Mouse (Mus musculus) midbrain, embryonic 12.5 days (tissue): ENCODE measurements at regions not wholly inside any gene's neighbourhood (a gene's known extent, or its start where the extent isn't known, plus 50 kb on each side); places are given as distances from the start of the nearest gene placed in this dataset.

Experiments used
- ATAC-seq: fragments of 200-750 bp; cut with Nextera tagmentation; 2 replicates; pipeline ENCODE4 v1.8.0; 2017; ENCODE audit warnings: low read depth, moderate TSS enrichment, moderate library complexity; ENCODE audit not compliant: low FRiP score
- H3K27ac ChIP-seq: fragments of 300-500 bp; sonication (generic); replicated peaks from 2 replicates; pipeline ENCODE4 v1.5.1; 2016; ENCODE audit warnings: mild to moderate bottlenecking
- H3K27me3 ChIP-seq: fragments of 300-500 bp; sonication (generic); 2 replicates; pipeline ENCODE4 v1.6.1; 2016; ENCODE audit warnings: mild to moderate bottlenecking
- H3K36me3 ChIP-seq: fragments of 300-500 bp; sonication (generic); 2 replicates; pipeline ENCODE4 v1.6.1; 2016
- H3K4me1 ChIP-seq: fragments of 300-500 bp; sonication (generic); 2 replicates; pipeline ENCODE4 v1.6.1; 2016
- H3K4me2 ChIP-seq: fragments of 300-500 bp; sonication (generic); replicated peaks from 2 replicates; pipeline ENCODE4 v1.6.1; 2016; ENCODE audit warnings: mild to moderate bottlenecking, moderate library complexity
- H3K4me3 ChIP-seq: fragments of 300-500 bp; sonication (generic); 2 replicates; pipeline ENCODE4 v1.5.1; 2016; ENCODE audit warnings: mild to moderate bottlenecking
- H3K9ac ChIP-seq: fragments of 300-500 bp; sonication (generic); replicated peaks from 2 replicates; pipeline ENCODE4 v1.6.1; 2016; ENCODE audit warnings: mild to moderate bottlenecking, moderate library complexity
- H3K9me3 ChIP-seq: fragments of 300-500 bp; sonication (generic); 2 replicates; pipeline ENCODE4 v1.6.1; 2016; ENCODE audit warnings: mild to moderate bottlenecking
- WGBS: fragments of 180-500 bp; shearing (Covaris S2); methylation state at CpG from one replicate; pipeline ENCODE4 v1.1.7; 2016; 5-methylcytosine and 5-hydroxymethylcytosine counted together

DNA sequence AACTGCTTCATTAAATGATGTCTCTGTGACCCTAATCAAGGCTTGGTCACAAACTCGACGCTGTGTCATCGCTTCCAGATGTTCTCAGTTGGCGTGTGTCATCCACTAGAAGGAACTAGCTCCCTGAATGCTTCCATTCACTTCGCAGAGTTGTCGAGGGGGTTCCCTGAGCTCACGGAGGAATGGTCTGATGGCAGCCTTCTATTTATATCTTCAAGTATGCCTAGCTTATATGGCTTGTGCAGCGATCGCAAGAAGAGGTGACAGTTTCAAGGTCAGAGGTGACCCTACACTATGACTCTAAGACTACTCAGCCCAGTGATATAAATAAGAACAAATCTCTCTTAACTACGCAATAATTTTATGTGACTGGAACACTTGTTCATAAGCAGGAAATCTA is 126.3 kb downstream of the Nr4a2 start:
- Histone ChIP-seq H3K4me1 (no peaks in the 10 kb centered on the region), H3K27me3 (no peaks in the 10 kb centered on the region), H3K36me3 (no peaks in the 10 kb centered on the region), H3K4me2 (no peak overlapping the region), H3K4me3 (no peak overlapping the region), H3K27ac (no peak overlapping the region), H3K9ac (no peak overlapping the region), H3K9me3 (no peaks in the 10 kb centered on the region)
- WGBS, result 83% methylated on average over 10 of the region's 10 CpGs
- ATAC-seq, result no peak

DNA sequence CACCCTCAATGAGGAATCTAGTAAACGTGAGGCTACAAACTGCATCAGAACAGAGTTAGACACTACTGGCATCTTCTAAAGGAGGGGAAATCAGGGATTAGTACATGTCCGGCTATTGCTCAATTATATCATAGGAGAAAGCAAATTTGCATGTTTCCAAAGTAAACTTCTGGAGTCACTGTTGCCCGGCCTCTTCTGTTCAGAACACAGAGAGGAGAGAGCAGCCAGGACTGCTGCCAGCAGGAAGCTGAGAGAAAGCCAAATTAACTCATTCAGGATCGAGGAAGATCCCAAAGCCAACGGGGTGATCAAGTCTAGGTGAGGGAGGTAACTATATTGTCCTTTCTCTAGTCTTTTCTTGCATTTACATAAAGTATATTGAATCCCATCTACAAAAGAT is 131.0 kb downstream of the Nr4a2 start:
- H3K27me3 ChIP-seq, result no peaks in the 10 kb centered on the region
- H3K4me1 ChIP-seq, result no peaks in the 10 kb centered on the region
- H3K4me2 ChIP-seq, result no peak overlapping the region
- H3K9ac ChIP-seq, result no peak overlapping the region
- no peaks in the 10 kb centered on the region for H3K36me3 ChIP-seq
- no peak for ATAC-seq
- 79% methylated on average over 5 of the region's 5 CpGs for WGBS
- no peak overlapping the region for H3K4me3 ChIP-seq
- no peaks in the 10 kb centered on the region for H3K9me3 ChIP-seq
- no peak overlapping the region for H3K27ac ChIP-seq

DNA sequence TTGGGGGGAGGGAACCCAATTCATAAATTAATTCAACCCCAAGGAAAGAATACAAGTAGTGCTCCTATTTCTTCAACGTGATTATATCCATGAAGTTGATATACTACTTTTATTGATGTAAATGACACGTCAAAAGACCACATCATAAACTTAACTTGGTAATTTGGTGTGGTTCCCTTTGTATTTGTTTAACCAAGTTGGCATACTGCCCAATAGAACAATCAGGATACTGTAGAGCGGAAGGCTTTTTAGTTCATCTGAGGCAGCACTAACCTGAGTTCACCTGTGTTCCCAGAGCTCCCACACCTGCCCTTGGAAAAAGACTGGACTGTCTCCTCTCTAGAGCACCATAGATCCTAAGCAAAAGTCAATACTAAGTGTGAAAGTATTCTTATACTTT is 132.0 kb downstream of the Nr4a2 start:
- H3K4me3 ChIP-seq, result no peak overlapping the region
- no peaks in the 10 kb centered on the region for H3K4me1 ChIP-seq
- no peaks in the 10 kb centered on the region for H3K36me3 ChIP-seq
- no peak overlapping the region for H3K4me2 ChIP-seq
- 85% methylated on average over 3 of the region's 3 CpGs for WGBS
- no peak for ATAC-seq
- H3K27ac ChIP-seq, result no peak overlapping the region
- H3K9ac ChIP-seq, result no peak overlapping the region
- no peaks in the 10 kb centered on the region for H3K9me3 ChIP-seq
- H3K27me3 ChIP-seq, result no peaks in the 10 kb centered on the region

DNA sequence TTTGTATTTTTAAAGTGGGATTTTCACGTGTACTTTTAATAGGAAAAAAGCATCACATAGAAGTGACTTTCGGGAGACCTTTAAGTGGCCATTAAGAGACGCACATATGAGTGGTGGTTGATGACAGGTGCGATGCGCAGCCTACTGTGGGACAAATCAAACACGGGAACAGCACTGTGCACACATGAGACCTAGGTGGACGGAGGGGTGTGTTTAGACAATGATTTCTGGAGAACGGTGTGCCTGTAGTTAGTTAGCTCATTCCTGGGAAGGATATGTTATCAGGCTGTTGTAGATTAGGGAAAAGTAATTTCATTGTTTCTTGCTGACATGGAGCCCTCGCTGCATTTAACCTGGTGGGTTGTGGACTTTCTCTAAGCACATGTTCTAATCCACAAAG is 133.0 kb downstream of the Nr4a2 start:
- WGBS, result 93% methylated on average over 9 of the region's 9 CpGs
- ATAC-seq, result no peak
- H3K9ac ChIP-seq, result no peak overlapping the region
- no peak overlapping the region for H3K4me3 ChIP-seq
- no peak overlapping the region for H3K27ac ChIP-seq
- no peak overlapping the region for H3K4me2 ChIP-seq
- no peaks in the 10 kb centered on the region for H3K36me3 ChIP-seq
- no peaks in the 10 kb centered on the region for H3K9me3 ChIP-seq
- H3K27me3 ChIP-seq, result no peaks in the 10 kb centered on the region
- H3K4me1 ChIP-seq, result no peaks in the 10 kb centered on the region

DNA sequence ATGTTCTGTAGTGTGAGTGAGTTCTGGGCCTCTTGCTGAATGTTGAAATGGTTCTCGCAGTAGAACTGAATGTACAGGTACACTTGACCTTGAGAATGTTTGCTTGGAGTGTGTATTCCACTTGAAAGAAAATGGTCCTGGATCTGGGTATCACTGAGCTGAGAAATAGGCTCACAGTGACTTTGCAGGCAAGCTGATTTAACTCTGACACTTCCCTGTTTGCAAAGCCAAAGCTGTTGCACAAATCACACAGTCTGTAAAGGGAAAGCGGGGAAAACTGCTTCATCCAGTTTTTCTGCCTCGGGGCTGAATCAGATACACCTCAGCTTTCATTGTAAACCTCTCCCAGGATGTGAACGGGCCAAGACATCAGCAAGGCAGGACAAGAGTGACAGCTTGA is 140.6 kb downstream of the Nr4a2 start:
- no peak overlapping the region for H3K4me3 ChIP-seq
- no peak overlapping the region for H3K4me2 ChIP-seq
- no peak overlapping the region for H3K9ac ChIP-seq
- H3K27ac ChIP-seq, result no peak overlapping the region
- no peak for ATAC-seq
- H3K36me3 ChIP-seq, result no peaks in the 10 kb centered on the region
- H3K27me3 ChIP-seq, result no peaks in the 10 kb centered on the region
- 82% methylated on average over 4 of the region's 4 CpGs for WGBS
- no peaks in the 10 kb centered on the region for H3K4me1 ChIP-seq
- no peaks in the 10 kb centered on the region for H3K9me3 ChIP-seq

DNA sequence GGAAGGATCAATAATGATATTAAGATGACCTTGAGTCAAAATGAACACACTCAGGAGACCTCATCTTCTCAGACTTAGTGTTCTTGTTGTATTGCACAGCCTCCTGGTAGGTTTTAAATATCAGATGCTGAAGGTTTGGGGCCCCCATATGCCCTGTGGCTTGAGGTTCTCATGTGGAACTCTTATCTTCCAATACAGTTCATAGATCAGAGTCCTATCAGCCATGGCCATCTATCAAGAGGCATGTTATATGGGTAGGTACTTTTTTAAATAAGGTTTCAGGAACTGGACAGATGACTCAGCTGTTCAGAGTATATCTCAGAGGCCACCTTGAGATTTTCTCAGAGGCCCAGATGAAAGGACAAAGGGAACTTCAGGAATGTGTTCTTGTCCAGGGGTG is 143.2 kb downstream of the Nr4a2 start:
- Histone ChIP-seq H3K9ac (no peak overlapping the region), H3K36me3 (no peaks in the 10 kb centered on the region), H3K4me3 (no peak overlapping the region), H3K4me1 (no peaks in the 10 kb centered on the region), H3K9me3 (no peaks in the 10 kb centered on the region), H3K4me2 (no peak overlapping the region), H3K27me3 (no peaks in the 10 kb centered on the region), H3K27ac (no peak overlapping the region)
- no peak for ATAC-seq

DNA sequence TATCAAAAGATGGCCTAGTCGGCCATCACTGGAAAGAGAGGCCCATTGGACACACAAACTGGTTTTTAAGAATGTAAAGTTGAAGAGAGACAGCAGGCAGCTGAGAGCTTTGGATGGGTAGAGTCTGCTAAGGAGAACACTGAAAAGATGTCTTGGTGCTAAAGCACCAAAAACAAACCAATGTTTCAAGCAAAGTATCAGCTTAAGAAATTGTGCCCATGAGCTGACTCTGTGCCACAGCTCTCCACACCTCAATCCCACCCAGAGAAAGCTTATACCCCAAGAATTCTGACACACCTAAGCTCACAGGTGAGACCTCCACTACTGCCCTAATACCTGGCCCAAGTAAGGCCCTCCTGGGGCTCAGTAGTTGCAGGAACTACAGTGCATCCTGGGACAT is 148.1 kb downstream of the Nr4a2 start:
- Histone ChIP-seq H3K9ac (no peak overlapping the region), H3K36me3 (no peaks in the 10 kb centered on the region), H3K27me3 (no peaks in the 10 kb centered on the region), H3K4me1 (no peaks in the 10 kb centered on the region), H3K27ac (no peak overlapping the region), H3K4me2 (no peak overlapping the region), H3K4me3 (no peak overlapping the region), H3K9me3 (no peaks in the 10 kb centered on the region)
- 82% methylated on average over 1 of the region's 1 CpGs for WGBS
- no peak for ATAC-seq

DNA sequence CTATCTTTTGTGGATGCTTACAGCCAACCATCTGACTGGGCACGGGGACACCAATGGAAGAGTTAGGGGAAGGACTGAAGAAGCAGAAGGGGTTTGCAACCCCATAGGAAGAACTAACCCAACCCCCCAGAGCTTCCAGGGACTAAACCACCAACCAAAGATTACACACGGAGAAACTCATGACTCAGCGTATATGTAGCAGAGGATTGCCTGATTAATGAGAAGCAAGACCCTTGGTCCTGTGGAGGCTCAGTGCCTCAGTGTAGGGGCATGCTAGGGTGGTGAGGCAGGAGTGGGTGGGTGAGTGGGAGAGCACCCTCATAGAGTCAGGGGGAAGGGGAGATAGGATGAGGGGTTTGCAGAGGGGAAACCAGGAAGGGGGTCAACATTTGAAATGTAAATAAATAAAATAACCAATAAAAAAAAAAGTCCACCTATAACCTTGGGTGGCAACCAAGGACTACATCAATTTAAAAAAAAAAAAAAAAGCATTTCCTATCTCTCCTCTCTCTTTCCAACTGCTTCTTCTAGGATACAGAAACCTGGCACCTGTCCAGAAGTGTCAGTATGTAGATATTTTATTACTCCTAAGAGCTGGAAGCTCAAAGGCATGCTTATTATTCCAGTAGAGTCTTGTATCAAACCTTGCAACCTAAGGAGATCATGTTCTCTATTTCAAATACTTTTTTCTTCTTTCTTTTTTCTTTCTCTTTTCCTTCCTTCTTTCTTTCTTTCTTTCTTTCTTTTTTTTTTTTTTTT is 159.7 kb downstream of the Nr4a2 start:
- H3K4me3 ChIP-seq, result no peak overlapping the region
- ATAC-seq, result no peak
- H3K9me3 ChIP-seq, result no peaks in the 10 kb centered on the region
- H3K4me2 ChIP-seq, result no peak overlapping the region
- WGBS, result 88% methylated on average over 3 of the region's 3 CpGs
- no peak overlapping the region for H3K9ac ChIP-seq
- no peaks in the 10 kb centered on the region for H3K36me3 ChIP-seq
- H3K4me1 ChIP-seq, result peaks cover 3% of the 10 kb centered on the region; the same call in 1 of the 2 replicates
- H3K27me3 ChIP-seq, result no peaks in the 10 kb centered on the region
- H3K27ac ChIP-seq, result no peak overlapping the region

DNA sequence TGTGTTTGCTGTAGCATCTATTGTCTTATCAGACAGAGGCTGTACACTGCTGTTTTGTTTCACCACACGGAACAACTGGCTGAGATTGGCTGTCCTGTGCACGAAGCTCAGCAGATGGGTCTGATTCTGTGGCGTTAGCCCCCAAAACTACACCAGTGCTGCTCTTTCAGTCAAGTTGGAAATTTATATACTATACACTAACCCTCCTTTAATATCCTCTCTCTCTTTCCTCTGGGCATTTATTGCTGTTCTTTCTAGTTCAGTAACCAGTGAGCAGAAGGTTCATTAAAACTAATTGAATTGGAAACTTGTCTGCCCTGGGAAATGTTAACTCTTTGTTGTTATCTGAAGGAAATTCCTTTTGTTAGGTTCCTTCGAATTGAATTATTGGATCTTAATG is 164.1 kb downstream of the Nr4a2 start:
- no peak overlapping the region for H3K27ac ChIP-seq
- H3K9ac ChIP-seq, result no peak overlapping the region
- H3K4me3 ChIP-seq, result no peak overlapping the region
- no peaks in the 10 kb centered on the region for H3K9me3 ChIP-seq
- no peak overlapping the region for H3K4me2 ChIP-seq
- H3K27me3 ChIP-seq, result no peaks in the 10 kb centered on the region
- WGBS, result 59% methylated on average over 4 of the region's 4 CpGs
- H3K36me3 ChIP-seq, result no peaks in the 10 kb centered on the region
- H3K4me1 ChIP-seq, result peaks cover 3% of the 10 kb centered on the region; the same call in 1 of the 2 replicates
- ATAC-seq, result peak; percentile 50; the same call in 1 of the 2 replicates

DNA sequence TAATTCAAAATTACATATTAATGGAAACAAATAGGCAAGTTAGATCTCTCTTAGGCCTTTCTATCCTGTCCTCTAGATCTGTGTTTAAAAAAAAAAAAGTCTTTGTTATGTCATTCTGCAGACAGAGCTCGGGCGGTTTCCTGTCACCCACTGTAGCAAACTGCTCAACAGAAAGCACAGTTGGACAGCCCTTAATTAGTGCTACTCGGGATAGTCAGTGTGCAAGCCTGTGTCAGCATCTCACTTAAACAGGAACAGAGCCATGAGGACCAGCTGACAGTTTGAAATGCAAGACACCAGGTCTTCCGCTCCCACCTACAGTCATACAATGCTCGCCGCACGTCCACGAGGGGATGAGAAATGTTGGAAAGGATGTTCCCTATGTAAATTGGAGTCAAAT is 170.5 kb downstream of the Nr4a2 start:
- WGBS, result 86% methylated on average over 8 of the region's 8 CpGs
- Histone ChIP-seq H3K36me3 (no peaks in the 10 kb centered on the region), H3K4me2 (no peak overlapping the region), H3K9me3 (no peaks in the 10 kb centered on the region), H3K4me3 (no peak overlapping the region), H3K4me1 (no peaks in the 10 kb centered on the region), H3K27ac (no peak overlapping the region), H3K27me3 (no peaks in the 10 kb centered on the region), H3K9ac (no peak overlapping the region)
- peak; percentile 41; the same call in 1 of the 2 replicates for ATAC-seq

DNA sequence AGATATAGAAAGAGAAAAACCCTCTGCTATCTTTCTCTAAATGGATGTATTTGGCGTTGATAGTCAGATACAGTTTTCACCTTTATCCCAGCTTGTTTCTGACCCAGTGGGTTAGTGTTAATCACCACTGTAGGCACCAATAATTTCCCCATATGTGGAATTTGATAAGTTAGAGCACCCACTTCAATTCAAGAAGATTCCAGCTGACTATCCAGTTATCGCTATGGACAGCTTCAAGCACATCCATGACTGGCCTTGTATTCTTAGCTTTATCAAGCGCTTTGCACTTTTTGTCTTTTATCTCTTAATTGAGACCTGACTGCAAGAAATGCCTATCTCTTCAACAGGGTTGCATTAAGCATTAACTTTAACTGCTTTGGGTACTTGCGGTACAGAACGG is 211.3 kb downstream of the Nr4a2 start:
- 90% methylated on average over 5 of the region's 5 CpGs for WGBS
- no peak overlapping the region for H3K4me3 ChIP-seq
- no peak for ATAC-seq

DNA sequence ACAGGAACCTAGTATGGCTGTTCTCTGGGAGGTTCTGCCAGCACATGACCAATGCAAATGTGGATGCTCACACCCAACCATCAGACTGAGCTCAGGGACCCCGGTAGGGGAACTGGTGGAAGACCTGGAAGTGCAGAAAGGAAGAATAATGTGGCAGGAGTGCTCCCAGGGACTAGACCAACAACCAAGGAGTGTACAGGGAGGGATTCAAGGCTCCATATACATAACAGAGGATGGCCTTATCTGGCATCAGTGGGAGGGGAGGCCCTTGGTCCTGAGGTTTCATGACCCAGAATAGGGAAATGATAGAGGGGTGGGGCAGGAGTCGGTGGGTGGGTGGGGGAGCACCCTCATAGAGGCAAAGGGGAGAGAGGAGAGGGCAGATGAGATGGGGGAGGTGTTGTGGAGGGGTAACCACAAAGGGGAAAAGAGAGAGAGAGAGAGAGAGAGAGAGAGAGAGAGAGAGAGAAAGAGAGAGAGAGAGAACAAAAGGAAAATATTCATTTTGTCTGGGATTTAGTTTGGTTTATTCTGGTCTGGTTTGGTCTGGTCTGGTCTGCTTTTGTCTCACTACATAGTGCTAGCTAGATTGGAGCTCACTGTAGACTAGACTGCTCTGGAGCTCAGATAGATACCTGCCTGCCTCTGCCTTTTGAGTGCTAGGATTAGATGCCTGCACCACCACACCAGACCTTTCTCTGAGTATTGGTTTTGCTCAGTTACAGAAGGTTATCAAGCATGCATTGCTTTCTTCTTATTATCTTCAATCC is 214.5 kb downstream of the Nr4a2 start:
- WGBS, result 78% methylated on average over 2 of the region's 2 CpGs
- H3K9ac ChIP-seq, result no peak overlapping the region
- H3K36me3 ChIP-seq, result no peaks in the 10 kb centered on the region
- ATAC-seq, result no peak
- H3K4me2 ChIP-seq, result no peak overlapping the region
- no peaks in the 10 kb centered on the region for H3K27me3 ChIP-seq
- no peak overlapping the region for H3K27ac ChIP-seq
- H3K9me3 ChIP-seq, result no peaks in the 10 kb centered on the region
- no peak overlapping the region for H3K4me3 ChIP-seq
- H3K4me1 ChIP-seq, result no peaks in the 10 kb centered on the region

More for the DNA sequence above, 211.3 kb downstream of the Nr4a2 start:
- Histone ChIP-seq H3K4me2 (no peak overlapping the region), H3K36me3 (no peaks in the 10 kb centered on the region), H3K9ac (no peak overlapping the region), H3K27me3 (no peaks in the 10 kb centered on the region), H3K9me3 (no peaks in the 10 kb centered on the region), H3K27ac (no peak overlapping the region), H3K4me1 (no peaks in the 10 kb centered on the region)
